Mouse (Mus musculus): ENCODE results near the gene Cers5. TPM values are rescaled to one million over a fixed set of nuclear protein-coding genes. Genes with fewer than 3 reads are reported as not detected.
"Not testable (repeated sequence)": the region's sequence is repeated elsewhere in the genome, so short reads cannot be mapped to it uniquely, and the experiment has no call there.

Gene Cers5
- total RNA-seq, 4 experiments from 2014 or later, result 3.1 to 4.9 (median 3.5) TPM

DNA sequence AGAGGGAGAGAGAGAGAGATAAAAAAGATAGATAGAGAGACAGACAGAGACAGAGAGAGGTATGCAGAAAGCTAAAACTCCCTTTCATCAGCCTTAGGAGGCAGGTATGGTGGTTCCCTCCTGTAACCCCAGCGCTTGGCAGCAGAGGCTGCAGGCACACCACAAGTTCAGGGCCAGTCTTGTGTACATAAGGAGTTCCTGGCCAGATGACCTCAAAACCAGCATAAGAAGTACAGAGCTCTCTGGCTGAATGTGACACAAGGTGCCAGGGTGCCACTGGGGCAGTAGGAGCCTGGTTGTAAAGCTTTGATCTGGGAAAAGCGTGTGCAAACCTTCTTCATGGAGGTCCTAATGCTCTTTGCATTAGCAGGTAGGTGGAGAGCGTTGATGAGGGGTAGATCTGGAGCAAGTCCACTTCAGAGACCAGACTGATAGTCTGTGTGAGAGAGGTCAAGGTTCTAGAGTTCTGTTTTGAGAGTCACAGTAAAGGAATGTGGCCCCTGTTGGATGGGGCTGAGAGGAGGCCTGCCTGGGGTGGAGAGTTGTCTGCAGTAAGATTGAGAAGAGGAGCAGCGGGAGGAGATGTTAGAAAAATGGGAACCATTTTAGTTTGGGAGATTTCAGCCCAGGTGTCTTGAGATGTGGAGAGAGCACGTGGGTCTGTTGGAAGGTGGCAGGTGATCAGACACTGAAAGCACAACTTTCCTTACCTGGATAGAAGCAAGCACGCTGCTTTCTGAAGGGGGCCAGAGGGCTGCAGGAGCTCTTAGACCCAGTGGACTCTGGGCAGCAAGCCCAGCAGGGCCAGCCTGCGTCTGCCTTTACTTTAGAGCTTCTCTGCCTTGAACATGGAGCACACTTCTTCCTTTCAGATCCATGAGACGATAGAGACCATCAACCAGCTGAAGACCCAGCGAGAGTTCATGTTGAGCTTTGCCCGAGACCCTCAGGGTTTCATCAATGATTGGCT, 62.2 kb downstream of the Cers5 start:
- no peak for DNase-seq (ENCODE audit: low spot score in 2 of 2)

DNA sequence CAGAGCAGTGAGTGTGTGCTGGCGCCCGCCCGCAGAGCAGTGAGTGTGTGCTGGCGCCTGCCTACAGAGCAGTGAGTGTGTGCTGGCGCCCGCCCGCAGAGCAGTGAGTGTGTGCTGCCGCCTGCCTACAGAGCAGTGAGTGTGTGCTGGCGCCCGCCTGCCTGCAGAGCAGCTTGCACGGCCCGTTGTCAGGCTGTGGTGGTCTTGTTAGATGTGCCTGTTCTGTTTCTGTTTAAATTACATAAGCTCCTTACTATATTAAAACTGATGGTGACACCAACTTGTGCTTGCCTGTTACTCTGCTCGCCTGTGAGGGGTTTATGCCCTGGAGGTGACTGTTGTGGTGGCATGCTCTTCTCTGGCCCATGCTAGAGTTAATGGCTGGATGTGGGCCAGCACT, 64.5 kb downstream of the Cers5 start:
- DNase-seq (ENCODE audit: low spot score in 2 of 2), result no peak

DNA sequence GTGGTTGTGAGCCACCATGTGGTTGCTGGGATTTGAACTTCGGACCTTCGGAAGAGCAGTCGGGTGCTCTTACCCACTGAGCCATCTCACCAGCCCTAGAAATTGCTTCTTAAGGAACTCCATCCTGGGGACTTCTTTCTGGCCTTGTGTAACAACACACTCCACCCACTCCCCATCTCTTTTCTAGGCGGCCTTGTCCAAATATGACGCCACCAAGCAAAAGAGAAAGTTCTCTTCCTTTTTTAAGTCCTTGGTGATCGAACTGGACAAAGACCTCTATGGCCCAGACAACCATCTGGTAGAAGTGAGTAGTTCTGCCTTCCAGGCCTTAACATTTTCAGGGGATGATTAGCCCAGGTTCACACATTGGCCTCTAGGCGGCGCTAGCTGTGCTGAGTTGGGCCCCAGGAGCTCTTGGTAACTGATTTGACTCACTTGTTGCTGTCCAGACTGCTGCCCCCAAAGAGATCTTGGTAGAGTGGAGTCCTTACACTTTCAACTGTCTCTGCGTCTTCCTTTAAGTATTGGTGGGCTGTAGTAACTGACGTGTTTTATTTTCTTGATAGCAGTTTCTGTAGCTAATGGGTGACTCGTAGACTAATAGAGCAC, 67.1 kb downstream of the Cers5 start, which contains the start of gene Gm17349:
Gene Gm17349 (minus strand): TSS at position 51 of the 609 bp plus-strand sequence.
- DNase-seq (ENCODE audit: low spot score in 2 of 2), result peak in 1 of 2 experiments; percentile 45

DNA sequence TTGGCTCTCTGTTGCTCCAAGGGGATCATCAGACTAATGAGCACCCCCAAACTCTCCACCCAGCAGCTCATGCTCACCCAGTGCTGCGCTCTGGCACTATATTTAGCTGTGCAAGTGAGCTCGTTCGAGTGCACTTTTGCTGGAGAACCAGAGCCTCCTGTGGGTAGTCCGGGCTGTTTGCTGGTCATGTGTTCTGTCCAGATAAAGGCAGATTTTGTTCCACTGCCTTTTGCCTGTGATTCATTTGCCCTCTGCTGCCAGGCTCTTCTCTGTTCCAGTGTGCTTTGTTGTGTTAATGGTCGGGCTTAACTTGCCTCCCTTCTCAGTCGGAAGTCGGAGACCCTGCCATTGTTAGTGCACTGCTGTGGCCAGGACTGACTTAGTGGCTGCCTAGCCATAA, 67.8 kb downstream of the Cers5 start:
- no peak for DNase-seq (ENCODE audit: low spot score in 2 of 2)

DNA sequence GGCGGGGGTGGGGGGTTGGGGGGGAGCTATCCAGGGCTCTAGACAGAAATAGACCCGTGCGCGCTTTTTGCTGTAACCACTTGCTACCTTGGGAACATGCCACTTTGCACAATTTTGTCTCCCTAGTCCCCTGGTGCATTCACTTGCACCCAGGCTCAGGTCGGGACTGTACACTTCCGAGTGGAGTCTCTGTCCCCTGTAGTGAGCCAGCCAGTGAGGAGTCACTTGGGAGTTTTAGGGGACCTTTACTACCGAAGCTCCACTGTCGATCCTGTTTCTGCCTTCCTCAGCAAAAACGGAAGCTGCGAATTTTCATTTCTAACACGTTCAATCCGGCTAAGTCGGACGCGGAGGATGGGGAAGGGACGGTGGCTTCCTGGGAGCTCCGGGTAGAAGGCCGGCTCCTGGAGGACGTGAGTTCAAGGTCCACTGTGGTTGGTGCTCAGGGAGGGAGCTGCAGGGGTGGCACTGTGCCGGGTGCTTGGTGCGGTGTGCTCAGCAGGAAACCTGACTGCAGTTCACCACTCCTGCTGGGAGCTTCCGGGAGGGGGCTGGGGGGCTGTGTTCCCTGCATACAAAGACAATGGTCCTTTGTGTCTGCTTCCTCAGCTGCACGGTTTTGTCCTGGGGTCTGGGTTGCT, 68.5 kb downstream of the Cers5 start:
- no peak for DNase-seq (ENCODE audit: low spot score in 2 of 2)

DNA sequence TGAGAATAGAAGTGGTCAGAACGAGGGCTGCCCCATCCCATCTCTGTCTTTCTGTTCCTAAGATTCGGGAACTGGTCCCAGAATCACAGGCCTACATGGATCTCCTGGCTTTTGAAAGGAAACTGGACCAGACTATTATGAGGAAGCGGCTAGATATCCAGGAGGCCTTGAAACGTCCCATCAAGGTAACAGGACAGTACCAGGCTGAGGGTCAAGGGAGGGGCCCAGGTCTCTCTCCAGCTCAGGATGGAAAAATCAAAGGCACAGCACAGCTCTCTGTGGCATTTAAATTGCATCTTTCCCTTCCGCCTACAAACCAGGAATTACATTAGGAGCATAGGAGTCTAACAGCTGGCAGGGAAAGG, 69.0 kb downstream of the Cers5 start:
- DNase-seq (ENCODE audit: low spot score in 2 of 2), result no peak

DNA sequence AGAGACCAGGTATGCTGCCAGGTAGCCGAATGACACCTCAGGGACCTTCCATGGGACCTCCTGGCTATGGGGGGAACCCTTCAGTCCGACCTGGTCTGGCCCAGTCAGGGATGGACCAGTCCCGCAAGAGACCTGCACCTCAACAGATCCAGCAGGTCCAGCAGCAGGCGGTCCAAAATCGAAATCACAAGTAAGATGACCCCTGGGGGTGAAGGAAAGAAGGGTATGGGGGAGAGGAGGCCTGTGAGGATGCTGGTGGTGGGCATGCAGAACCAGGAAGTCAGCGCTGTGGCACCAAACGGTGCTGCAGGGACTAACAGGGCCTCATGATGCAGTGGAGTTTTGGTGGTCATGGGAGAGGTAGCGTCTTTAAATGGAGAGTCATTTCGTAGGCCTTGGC, 69.6 kb downstream of the Cers5 start:
- DNase-seq (ENCODE audit: low spot score in 2 of 2), result no peak

DNA sequence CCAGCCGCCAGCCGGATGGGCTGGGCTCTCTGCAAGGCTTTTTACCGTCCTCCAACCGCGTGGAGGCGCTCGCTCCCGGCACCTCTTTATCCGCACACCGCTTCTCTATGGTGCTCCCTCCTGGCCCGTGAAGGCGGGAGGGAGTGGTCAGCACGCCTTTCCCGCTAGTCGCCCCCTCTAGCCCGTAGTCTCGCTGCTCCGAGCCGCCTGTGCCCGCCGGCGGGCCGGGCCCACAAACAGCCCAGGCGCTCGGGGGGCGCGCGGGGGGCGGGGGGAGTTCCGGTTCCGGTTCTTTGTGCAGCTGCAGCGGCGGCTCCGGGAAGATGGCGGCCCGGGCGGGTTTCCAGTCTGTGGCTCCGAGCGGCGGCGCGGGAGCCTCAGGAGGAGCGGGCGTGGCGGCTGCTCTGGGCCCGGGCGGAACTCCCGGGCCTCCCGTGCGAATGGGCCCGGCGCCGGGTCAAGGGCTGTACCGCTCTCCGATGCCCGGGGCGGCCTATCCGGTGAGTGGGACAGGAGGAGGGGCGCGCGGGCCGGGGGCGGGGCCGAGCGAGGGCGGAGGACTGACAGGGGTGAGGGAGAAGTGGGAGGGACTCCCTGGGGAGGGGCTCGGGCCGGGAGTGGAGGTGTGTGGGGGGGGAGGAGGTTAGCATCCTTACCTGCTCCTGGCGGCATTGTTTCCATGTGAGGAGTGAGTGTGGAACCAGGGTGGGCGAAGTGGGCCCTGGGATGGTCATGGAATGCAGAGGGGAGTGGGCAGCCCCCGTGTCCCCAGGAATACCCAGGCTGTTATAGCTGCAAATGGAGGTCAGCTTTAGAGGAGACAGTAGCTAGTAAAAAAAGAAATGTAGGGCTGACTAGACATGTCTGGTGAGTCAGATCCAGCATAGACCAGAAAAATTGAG, 70.4 kb downstream of the Cers5 start, which contains the start of gene Smarcd1:
Gene Smarcd1 (plus strand): TSS at position 131 of the 902 bp plus-strand sequence.
- DNase-seq (ENCODE audit: low spot score in 2 of 2), result peak; percentile 79 to 88

DNA sequence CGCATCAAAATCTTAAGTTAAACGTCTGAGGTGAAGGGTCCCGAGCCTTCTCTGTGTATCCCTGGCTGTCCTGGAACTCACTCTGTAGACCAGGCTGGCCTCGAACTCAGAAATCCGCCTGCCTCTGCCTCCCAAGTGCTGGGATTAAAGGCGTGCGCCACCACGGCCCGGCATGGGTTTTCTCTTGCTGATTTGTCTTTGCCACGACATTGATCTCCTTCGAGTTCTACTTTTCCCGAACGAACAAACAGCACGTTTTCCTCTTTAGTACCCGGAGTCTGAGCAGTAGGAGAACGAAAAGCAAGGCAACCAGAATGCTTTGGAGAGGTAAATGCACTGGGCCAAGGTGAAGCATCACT, 71.1 kb downstream of the Cers5 start:
- not testable (repeated sequence) for DNase-seq (ENCODE audit: low spot score in 2 of 2)

DNA sequence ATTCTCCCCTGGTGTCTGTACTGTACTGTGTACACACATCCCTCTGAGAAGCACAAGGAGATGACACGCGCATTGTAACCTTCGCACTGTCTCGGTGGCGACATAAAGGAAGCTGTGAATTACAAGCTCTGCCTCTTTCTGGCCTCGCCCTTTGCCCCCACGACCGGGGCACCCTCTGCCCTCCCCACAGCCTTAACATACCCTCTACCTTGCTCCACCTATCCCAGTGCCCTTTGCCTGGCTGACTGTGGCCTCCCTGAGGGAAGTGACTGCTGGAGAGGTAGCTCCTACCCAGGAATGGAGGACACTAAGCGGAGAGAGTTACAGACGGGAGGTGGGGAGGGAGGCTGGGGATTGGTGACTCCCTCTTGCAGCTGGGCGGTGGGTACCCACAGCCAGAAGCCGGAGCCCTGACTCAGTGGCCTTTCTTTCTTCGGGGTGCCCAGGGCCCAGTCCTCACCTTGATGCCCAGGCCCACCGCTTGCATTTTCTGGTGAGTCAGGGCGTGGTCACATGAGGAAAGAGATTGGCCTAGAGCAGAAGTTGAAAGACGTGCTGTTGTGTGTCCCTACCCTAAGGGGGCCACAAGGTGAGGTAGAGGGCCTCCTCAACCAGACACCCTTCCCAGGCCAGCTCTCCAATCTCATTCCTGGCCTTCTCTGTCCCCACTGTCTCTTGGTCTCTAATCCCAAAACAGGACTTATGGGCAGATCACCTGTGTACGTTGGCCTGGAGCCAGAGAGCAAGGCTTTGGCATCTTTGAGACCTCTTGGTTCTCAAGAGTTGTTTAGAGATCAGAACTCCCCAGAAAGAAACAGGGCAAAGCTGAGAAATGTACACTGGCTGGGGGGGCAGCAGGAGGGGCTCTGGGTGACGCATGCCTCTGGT, 72.2 kb downstream of the Cers5 start:
- no peak for DNase-seq (ENCODE audit: low spot score in 2 of 2)

DNA sequence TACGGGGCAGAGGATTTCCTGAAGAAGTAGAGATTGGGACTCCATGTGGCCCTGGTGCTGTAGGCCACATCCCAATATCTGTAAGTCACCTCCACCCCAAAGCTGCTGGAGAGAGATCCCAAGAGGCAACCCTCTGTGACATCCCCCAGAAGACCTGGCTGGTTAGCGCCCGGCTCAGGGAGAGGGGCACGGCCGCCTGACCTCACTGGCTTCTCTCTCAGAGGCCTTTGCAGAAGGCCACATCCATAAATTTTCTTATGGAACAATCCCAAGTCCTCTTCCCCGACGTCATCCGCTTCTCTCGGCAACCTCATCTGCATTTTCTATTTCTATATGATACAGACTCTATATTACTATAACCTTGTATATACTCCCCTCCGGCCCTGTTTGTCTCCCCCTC, 73.0 kb downstream of the Cers5 start:
- no peak for DNase-seq (ENCODE audit: low spot score in 2 of 2)

DNA sequence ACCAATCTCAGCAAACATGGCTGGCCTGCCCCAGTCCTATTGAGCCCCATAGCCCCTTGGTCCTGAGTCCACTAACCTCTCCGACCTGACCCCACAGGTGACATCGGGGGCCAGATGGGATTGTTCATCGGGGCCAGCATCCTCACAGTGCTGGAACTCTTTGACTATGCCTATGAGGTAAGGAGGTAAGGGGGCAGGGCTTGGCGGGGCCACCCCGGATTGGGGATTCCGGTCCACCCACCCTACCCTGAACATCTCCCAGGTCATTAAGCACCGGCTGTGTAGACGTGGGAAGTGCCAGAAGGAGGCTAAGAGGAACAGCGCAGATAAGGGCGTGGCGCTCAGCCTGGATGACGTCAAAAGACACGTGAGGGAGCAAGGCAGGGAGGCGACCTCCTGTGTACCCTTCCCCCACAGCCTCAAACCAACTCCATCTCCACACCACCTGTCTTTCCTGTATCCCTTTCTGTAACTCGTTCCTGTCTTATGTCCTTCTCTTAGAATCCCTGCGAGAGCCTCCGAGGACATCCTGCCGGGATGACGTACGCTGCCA, 74.1 kb downstream of the Cers5 start:
- no peak for DNase-seq (ENCODE audit: low spot score in 2 of 2)

DNA sequence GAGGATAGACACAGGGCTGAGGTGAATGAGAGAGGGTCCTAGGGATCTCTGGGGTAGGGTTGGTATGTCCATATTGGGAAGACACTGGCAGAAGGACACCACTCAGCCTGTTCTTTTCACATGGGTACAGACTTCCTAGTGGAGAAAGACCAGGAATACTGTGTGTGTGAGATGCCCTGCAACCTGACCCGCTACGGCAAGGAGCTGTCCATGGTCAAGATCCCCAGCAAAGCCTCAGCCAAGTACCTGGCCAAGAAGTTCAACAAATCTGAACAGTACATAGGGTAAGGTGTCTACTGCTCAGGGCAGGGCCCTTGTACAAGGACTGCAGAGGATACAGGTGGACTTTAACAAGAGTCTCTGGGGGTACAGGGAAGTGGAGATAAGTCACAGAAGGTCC, 75.4 kb downstream of the Cers5 start:
- no peak for DNase-seq (ENCODE audit: low spot score in 2 of 2)

DNA sequence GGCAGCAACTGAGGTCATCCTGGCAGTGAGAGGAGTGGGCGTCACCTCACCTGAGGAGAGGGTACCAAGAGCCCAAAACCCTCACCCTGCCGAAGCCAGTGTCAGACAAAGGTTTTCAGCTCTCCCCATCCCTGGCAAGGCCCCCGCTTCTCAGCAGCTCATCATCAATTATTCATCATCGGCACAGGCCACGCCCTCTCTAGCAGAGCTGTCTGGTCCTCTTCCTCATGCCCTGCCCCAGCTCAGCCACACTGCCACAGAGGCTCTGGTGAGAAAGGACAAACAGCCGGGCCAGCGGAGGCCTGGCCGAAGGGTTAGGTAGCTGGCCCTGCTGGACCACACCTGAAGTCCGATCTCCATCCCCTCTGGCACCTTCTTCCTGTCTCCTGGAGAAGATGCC, 80.7 kb downstream of the Cers5 start:
- DNase-seq (ENCODE audit: low spot score in 2 of 2), result no peak

DNA sequence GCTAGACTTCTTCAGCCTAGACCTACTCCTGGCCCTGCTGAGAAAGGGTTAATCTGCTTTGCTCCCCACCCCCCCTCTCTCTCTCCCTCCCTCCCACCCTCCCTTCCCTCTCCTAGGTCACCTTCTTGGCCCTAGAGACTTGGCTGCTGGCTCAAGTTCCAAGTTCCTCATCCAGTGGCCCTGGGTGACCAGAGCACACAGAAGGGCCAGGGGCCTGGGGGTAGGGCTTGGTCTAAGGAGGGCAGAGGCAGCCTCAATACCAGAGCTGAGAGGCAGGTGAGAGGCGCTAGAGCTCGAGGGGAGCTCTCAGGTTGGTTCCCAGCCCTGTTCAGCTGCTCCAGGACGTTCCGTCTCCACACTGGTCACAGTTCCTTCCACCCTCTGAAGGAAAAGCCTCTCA, 81.8 kb downstream of the Cers5 start:
- DNase-seq (ENCODE audit: low spot score in 2 of 2), result no peak

DNA sequence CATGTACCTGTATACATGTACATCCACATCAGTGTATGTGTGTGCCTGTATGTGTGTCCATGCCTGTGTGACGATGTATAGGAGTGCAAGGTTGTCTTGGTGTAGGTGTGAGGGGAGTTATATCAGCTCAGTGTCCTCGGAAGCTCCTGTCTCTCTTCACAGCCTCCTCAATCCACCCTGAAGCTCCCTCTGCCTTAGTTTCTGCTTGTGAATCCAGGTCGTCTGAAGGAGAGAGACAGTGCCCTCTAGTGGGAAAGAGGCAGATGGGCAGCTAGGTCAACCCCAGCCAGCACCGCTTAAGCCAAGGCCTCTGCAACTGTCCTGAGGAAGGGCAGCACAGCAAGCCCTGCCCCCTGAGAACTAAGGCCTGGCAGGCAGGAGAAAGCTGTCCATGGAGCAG, 84.0 kb downstream of the Cers5 start:
- no peak for DNase-seq (ENCODE audit: low spot score in 2 of 2)
